Mouse (Mus musculus): ENCODE data around the gene Dnah11. TPM values are rescaled to one million over a fixed set of nuclear protein-coding genes. Genes with fewer than 3 reads are reported as not detected.

The Dnah11 gene
- not detected for polyA plus RNA-seq (2014; fragmentation: Illumina TruSeq; extraction: RNeasy Lipid Tissue Mini Kit (QIAGEN cat#74804); ENCODE audit: low replicate concordance)

DNA sequence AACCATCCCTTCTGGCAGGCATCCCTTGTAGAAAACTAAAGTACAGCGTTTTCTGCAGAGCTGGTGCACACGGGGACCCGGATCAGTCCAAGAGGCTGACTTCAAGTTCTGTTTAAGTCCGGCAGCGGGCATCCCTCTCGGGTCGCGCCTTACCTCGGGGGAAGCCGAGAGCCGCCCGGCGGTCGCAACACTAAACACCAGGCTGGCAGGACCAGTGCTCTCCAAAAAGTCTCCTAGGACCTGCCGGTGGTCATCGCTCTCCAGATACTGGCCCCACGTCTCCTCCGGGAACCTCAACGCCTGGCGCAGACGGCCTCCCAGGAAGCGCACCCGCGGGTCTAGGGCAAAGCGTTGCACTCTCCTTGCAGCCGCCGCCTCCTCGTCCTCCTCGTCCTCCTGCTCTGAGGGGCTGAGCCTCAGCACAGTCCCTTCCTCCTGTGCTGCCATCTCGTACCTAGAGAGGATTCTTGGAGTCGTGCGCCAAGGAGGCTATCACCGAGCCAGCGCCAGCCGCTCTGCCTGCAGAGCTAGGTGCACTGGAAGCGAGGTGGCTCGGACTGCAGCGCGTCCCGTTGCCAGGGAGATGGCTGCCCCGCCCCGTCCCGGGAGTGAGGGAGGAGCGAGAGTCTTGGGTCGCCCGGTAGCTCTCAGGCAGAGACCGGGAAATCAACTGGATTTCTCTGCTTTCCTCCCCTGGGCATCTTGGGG, at the start of gene Dnah11:
Dnah11 (minus strand) TSS at position 658 of the 708 bp plus-strand sequence.

Other genes starting within 250 kb of the Dnah11 start
- gene Sp4, start 102.4 kb upstream of the Dnah11 start, polyA plus RNA-seq (2014; fragmentation: Illumina TruSeq; extraction: RNeasy Lipid Tissue Mini Kit (QIAGEN cat#74804); ENCODE audit: low replicate concordance) = 14.8 TPM